Mouse (Mus musculus) heart, adult 8-10 months (tissue): ENCODE data around the gene Prpf40b. TPM values are rescaled to one million over a fixed set of nuclear protein-coding genes. Genes with fewer than 3 reads are reported as not detected.
A peak's percentile ranks its signal among the peaks of the same experiment; 100 is the strongest.

Source experiments
- DNase-seq: peaks from one replicate; pipeline ENCODE4 v3.0.0; 2022; ENCODE audit warnings: low spot score
- total RNA-seq, 4 experiments: library from RNA; stranded (reverse); gene quantifications; 2 replicates each; pipeline ENCODE4 v1.2.4; 2022

Gene Prpf40b
- total RNA-seq, 4 experiments from 2014 or later, result 16.4 to 22.6 (median 20.3) TPM

DNA sequence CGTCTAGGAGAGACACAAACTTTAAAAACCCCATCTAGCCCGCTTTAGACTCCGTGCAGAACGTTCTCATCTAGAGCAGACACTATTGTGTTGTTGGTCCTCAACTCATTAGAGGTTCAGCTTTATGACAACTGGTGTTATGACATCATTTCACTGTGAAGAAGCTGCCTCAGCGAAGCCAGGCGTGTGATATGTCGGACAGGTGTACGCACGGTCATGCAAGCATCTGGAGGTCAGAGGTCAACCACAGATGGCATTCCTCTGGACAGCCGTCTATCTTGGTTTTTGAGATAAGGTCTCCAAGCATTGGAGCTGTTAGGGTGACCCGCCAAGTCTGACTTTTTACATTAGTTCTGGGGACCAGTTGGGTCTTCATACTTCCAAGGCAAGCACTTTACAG lies 4.3 kb upstream of the Prpf40b start:
- DNase-seq, result no peak

GRCm38 (mm10) chr15:99294287-99294686 lies 600 bp upstream of the Prpf40b start:
- DNase-seq, result no peak

- no peak for DNase-seq
Observed at GRCm38 (mm10) chr15:99295484-99295981, 646 bp downstream of the Prpf40b start, which contains the start of gene Fam186b. Gene Fam186b (minus strand): TSS chr15:99295888.

DNA sequence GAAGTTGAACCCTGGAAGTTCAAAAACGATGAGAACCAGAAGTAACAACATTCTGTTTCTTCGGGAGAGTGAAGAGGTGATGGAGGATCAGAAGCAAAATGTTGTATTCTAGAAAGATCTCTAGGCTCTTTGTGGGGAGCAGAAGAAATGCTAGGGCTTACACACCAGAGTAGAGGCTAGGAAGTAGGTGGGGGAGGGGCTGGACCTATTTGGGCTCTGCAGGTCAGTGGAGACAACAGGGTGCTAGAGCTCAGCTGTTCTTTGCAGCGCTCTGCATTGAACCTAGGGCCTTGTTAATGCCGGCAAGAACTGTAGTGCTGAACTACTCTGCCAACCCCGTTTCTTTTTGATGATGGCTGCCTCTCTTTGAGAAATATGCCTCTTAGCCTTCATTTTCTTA lies 1.3 kb downstream of the Prpf40b start:
- DNase-seq, result no peak

DNA sequence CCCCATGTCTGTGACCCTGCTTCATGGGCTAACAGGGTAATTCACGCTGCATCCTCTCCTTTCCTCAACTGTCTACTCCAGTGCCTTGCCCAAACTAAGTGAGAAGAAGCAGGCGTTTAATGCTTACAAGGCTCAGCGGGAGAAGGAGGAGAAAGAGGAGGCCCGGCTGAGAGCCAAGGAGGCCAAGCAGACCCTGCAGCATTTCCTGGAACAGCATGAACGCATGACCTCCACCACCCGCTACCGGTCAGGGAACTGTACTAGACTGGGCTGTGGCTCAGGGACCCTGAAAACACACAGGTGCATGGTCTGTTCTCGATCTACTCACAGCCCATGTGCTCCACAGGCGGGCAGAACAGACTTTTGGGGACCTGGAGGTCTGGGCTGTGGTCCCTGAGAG lies 12.6 kb downstream of the Prpf40b start:
- DNase-seq, result no peak

DNA sequence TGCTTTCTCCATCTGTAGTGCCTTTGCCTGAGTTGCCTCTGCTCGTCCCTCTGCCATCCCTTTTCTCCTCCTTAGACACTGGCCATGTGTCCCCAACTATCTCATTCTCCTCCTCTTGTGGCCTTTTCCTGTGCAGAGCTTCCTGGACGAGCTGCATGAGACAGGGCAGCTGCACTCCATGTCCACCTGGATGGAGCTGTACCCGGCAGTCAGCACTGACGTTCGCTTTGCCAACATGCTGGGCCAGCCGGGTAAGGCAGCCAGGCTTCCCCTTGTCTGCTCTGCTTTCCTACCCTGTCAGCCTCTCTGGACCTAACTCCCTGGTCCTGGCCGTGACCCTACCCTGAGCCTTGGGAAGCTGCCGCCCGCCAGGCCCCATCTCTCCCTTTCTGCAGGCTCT lies 14.7 kb downstream of the Prpf40b start:
- DNase-seq, result no peak

DNA sequence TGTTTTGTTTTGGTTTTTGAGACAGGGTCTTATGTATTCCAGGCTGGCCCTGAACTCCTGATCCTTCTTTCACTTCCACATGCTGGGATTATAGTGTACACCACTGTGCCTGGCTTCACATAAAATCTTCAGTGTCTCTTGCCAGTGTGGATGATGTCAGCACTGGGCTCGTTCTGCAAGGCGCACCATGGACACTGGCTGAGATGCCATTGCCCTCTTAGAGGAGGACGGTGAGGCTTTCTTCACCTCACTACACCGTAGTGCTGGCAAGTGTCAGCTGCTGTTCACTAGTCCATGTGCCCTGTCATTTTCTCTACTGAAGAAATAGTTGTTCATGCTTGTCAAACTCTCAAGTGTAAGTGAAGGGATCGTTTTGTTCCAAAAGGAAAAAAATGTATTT lies 15.7 kb downstream of the Prpf40b start:
- DNase-seq, result no peak

GRCm38 (mm10) chr15:99314891-99315290 lies 20.0 kb downstream of the Prpf40b start:
- no peak for DNase-seq

DNA sequence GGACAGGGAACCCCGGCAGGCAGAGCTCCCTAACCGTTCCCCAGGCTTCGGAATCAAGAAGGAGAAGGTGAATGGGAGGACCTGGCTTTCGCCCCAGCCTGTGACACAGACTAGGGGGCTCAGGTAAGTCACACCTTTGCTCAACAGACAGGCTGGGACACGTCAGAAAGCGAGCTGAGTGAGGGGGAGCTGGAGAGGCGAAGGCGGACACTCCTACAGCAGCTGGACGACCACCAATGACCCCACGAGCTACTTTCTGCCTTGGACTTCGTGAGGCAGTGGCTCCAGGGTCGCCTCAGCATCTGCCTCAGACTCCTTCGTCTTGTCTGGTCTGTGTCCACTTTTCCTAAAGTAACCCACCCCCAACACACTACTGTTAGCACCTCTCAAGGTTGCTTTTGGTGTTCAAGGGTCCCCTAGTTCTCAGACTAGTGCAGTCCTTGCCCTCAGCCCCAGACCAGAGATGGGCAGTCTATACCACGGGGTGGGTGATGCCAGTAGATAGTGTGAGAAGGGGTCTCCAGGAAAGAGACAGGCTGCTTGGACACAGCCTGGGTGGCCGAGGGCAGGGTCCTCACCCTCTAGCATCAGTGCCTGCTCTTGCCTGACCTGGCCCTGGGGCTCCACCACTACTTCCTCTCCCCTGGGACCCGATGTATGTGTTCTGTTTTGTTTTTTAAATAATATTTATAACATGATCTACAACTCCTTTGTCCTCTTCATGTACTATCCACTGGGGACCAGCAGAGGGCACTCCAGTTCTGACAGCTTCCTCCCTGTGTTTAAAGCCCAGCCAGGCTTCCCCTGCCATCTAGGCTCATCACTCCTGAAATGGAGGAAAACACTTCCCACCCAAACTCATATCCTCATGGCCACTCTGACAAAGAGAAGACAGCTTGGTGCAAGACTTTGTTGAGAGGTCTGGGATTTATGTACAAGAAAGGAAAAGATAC lies 21.7 kb downstream of the Prpf40b start:
- peak; percentile 84 for DNase-seq

GRCm38 (mm10) chr15:99317267-99317651 lies 22.4 kb downstream of the Prpf40b start:
- peak; percentile 74 for DNase-seq

GRCm38 (mm10) chr15:99318071-99318470 lies 23.2 kb downstream of the Prpf40b start:
- DNase-seq, result no peak

DNA sequence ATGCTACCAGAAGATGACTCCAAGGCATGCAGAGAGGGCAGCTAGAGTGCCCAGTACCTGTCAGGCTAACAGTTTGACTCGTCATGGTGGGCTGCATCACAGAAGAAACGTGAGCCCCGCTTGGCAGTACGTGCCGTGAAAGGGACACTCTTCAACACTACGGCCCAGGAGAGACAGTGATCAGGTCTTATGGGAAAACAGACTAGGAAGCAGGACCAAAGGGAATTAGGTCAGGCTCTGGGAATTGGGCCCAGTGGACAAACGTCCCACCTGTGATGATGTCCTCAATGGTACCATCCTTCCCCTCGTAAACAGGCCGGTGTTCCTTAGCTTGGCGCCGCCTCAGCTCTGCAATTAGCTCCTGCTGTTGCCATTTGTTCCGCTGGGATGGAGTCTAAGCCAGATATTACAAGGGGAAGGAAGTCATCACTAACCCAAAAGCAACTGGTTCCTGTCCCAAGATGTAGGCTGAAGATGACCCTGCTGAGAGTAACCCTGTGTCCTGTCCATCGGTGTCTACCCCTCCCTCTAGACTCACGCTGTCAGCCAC lies 24.0 kb downstream of the Prpf40b start:
- DNase-seq, result no peak

- DNase-seq, result no peak
Observed at GRCm38 (mm10) chr15:99319411-99319871, 24.6 kb downstream of the Prpf40b start.

- DNase-seq, result no peak
Observed at GRCm38 (mm10) chr15:99320168-99320674, 25.3 kb downstream of the Prpf40b start.

GRCm38 (mm10) chr15:99320978-99321377 lies 26.1 kb downstream of the Prpf40b start:
- no peak for DNase-seq

GRCm38 (mm10) chr15:99324151-99324550 lies 29.3 kb downstream of the Prpf40b start:
- DNase-seq, result no peak

DNA sequence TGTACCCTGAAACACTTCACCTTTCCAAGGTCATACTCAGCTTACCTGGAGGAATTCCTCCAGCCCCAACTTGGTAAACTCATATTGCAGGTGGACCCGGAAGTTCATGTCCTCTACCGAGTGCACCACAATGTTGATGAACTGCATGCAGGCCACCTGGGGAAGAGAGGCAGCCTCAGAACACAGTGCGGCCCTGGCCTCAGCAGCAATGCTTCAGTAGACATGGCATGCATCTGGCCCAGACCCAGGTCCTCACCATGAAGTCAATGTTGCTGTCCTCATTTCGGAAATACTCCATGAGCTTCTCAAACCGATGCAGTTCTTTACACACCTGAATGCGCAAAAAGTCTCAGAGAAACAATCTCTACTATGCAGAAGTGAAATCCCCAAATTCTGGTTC lies 30.7 kb downstream of the Prpf40b start:
- DNase-seq, result no peak

DNA sequence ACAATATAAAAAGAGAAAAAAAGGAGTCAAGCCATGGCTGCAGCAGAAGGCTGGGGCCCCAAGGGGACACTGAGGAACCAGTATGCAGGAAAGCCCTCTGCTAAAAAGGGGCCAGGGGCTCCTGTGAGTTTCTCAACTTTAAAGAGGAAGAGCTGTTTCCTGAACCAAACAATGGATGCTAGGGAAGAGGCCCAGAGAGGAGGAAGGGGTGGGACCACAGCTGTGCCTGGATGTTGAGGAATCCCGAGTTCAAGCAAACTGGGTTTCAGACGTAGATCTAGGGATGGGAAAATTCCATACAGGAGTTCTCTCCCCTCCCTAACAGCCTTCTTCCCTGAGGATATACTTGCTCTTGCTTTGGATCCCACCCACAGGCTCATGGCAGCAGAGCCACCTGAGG lies 31.5 kb downstream of the Prpf40b start:
- peak; percentile 73 for DNase-seq

- DNase-seq, result no peak
Observed at GRCm38 (mm10) chr15:99326959-99327358, 32.1 kb downstream of the Prpf40b start.

DNA sequence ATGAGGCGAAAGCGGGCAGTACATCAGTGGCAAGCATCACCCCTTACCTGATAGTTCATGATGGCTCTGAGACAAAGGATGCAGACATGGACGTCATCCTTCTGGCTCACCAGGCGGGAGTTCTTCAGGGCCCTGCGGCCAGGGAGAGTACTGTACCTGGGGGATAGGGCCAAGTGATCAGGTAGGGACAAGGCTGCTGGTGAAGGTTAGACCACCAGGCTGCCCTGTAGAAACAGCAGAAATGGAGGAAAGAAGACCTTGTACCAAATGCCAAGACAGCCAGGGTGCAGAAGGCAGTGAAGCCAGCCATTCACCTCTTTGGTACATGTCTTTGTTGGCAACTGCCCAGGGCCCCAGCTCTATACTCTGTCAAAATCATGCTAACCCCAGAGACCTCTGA lies 33.1 kb downstream of the Prpf40b start:
- no peak for DNase-seq

DNA sequence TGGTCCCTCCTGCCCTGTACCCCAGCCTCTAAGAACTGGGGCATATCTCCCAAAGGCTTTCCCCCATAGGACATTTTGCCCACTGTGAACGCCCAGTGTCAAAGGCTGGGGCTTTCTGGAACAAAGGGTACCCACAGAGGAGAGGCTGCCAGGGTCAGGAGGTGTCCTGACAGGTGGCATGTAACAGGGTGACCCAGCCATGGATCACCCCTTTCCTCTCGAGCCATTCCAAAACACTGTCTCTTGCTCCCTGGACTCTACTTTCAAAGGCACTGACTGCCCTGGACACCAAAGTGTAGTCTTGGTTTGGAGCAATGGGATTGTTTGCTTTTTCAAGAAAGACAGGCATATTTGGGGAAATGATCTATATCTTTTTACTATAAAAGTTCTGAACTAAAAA lies 35.4 kb downstream of the Prpf40b start:
- no peak for DNase-seq

- no peak for DNase-seq
Observed at GRCm38 (mm10) chr15:99331341-99331740, 36.5 kb downstream of the Prpf40b start.

DNA sequence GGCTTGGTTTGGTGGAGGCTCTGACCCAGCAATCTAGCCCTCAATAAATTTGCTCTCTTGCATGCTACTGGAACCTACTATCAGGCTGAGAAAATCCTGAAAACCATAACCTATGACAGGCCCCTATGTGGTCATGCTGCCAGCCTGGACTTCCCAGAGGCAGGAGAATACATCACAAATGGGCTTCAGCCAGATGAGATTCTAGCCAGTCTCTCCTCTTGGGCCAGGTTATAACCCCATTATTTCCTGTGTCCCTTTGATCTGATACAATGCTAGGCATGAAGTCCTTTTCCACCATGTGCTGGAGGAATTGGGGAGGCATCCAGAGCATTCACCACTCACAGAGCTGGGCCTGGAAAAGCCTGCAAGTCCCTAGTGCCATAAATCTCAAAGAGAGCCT lies 37.2 kb downstream of the Prpf40b start:
- no peak for DNase-seq
